Mouse (Mus musculus) urinary bladder, adult 2 months (tissue): ENCODE results near the gene Megf11. TPM values are rescaled to one million over a fixed set of nuclear protein-coding genes. Genes with fewer than 3 reads are reported as not detected.

Experiments
- DNase-seq: peaks from one replicate; pipeline ENCODE4 v3.0.0; 2022; ENCODE audit warnings: low spot score
- polyA plus RNA-seq: library from polyadenylated mRNA; depleted of rRNA; stranded (reverse); fragments of >200 nt; gene quantifications from 2 replicates; pipeline ENCODE4 v1.2.3, GENCODE M21; 2012; rRNA removed

Megf11 gene
- polyA plus RNA-seq, 1 experiment = 0.17 TPM

- no peak for DNase-seq
These were observed 367.1 kb downstream of the Megf11 start for GRCm38 (mm10) chr9:64752575-64752974.

- DNase-seq = no peak
These were observed 372.6 kb downstream of the Megf11 start for GRCm38 (mm10) chr9:64758052-64758451.

Other genes starting within 250 kb of the Megf11 start
- 5.5 and 5.6 TPM in 2 replicates for gene Zwilch, start 212.5 kb upstream of the Megf11 start, polyA plus RNA-seq
- gene Rpl4, start 212.3 kb upstream of the Megf11 start, polyA plus RNA-seq = 1,255 and 1,379 TPM in 2 replicates
- 39.5 and 46.3 TPM in 2 replicates for gene Snapc5, start 206.4 kb upstream of the Megf11 start, polyA plus RNA-seq
- gene Uchl4, start 150.4 kb upstream of the Megf11 start, polyA plus RNA-seq = 0.27 and 0.39 TPM in 2 replicates
- 63.7 and 67.4 TPM in 2 replicates for gene Map2k1, start 132.0 kb upstream of the Megf11 start, polyA plus RNA-seq
- 39.2 and 43.9 TPM in 2 replicates for gene Tipin, start 104.0 kb upstream of the Megf11 start, polyA plus RNA-seq
- gene Dis3l, start 44.3 kb upstream of the Megf11 start, polyA plus RNA-seq = 20.2 and 21.5 TPM in 2 replicates